Mouse (Mus musculus) olfactory bulb, adult 2 months (tissue): ENCODE data around the gene Fancg.

Experiments
- CTCF ChIP-seq: fragments of 200-500 bp; IDR thresholded peaks from 2 replicates; pipeline ENCODE4 v1.5.1; 2012; ENCODE audit warnings: low read depth, mild to moderate bottlenecking, low read length, moderate library complexity; ENCODE audit not compliant: insufficient read depth
- POLR2A ChIP-seq: fragments of 200-500 bp; IDR thresholded peaks from 2 replicates; pipeline ENCODE4 v1.6.1; 2012; ENCODE audit warnings: mild to moderate bottlenecking, low read depth, low read length, moderate library complexity; ENCODE audit not compliant: insufficient read depth

- TF ChIP-seq CTCF: no peak
- no peak for TF ChIP-seq POLR2A
These were observed 8.9 kb upstream of the Fancg start for GRCm38 (mm10) chr4:43019176-43019575.
